Mouse (Mus musculus) liver, embryonic 14.5 days (tissue): ENCODE data around the gene Phyhipl. TPM values are rescaled to one million over a fixed set of nuclear protein-coding genes. Genes with fewer than 3 reads are reported as not detected.

Experiments used
- ATAC-seq: fragments of 200-750 bp; cut with Nextera tagmentation; 2 replicates; pipeline ENCODE4 v1.8.0; 2017; ENCODE audit warnings: moderate number of reproducible peaks, mild to moderate bottlenecking, moderate library complexity; ENCODE audit not compliant: insufficient read depth
- DNase-seq, 3 experiments: peaks; one replicate each; pipeline ENCODE4 v3.0.0-alpha.2; 2012 to 2013; ENCODE audit warnings: low read depth in 3 of 3, low spot score in 3 of 3
- H3K27ac ChIP-seq: fragments of 300-500 bp; sonication (generic); 2 replicates; pipeline ENCODE4 v1.5.1; 2014; ENCODE audit warnings: moderate library complexity, mild to moderate bottlenecking, control low read depth, inconsistent platforms
- H3K27me3 ChIP-seq: fragments of 300-500 bp; sonication (generic); 2 replicates; pipeline ENCODE4 v1.6.1; 2014; ENCODE audit warnings: mild to moderate bottlenecking, low read length, moderate library complexity; ENCODE audit not compliant: control insufficient read depth, insufficient read depth
- H3K36me3 ChIP-seq: fragments of 300-500 bp; sonication (generic); replicated peaks from 2 replicates; pipeline ENCODE4 v1.6.1; 2014; ENCODE audit warnings: low read depth; ENCODE audit not compliant: control insufficient read depth, insufficient read depth
- H3K4me1 ChIP-seq, 2 experiments: fragments of 200-500 bp in 1 of 2; fragments of 300-500 bp in 1 of 2; sonication (generic) in 1 of 2; replicated peaks; 2 replicates each; pipeline ENCODE4 v1.6.1; 2012 to 2014; ENCODE audit warnings: antibody characterized with exemption in 1 of 2, inconsistent platforms in 1 of 2, low read length in 1 of 2; ENCODE audit not compliant: control insufficient read depth in 2 of 2, insufficient read depth in 2 of 2
- H3K4me2 ChIP-seq: fragments of 300-500 bp; sonication (generic); 2 replicates; pipeline ENCODE4 v1.6.1; 2014; ENCODE audit warnings: low read depth, mild to moderate bottlenecking, control low read depth, moderate library complexity
- H3K4me3 ChIP-seq, 2 experiments: fragments of 200-500 bp in 1 of 2; fragments of 300-500 bp in 1 of 2; sonication (generic) in 1 of 2; 2 replicates each; pipeline ENCODE4 v1.5.1; 2012 to 2014; ENCODE audit warnings: low read depth in 2 of 2, low read length in 2 of 2, mild to moderate bottlenecking in 2 of 2, control low read depth in 1 of 2, inconsistent platforms in 1 of 2, moderate library complexity in 1 of 2; ENCODE audit not compliant: insufficient read depth in 1 of 2
- H3K9ac ChIP-seq: fragments of 300-500 bp; sonication (generic); replicated peaks from 2 replicates; pipeline ENCODE4 v1.6.1; 2014; ENCODE audit warnings: mild to moderate bottlenecking, control low read depth, moderate library complexity
- H3K9me3 ChIP-seq: fragments of 300-500 bp; sonication (generic); 2 replicates; pipeline ENCODE4 v1.6.1; 2016; ENCODE audit warnings: low read length, mixed read lengths; ENCODE audit not compliant: control insufficient read depth
- CTCF ChIP-seq: IDR thresholded peaks from 2 replicates; pipeline ENCODE4 v1.5.1; 2016; ENCODE audit warnings: antibody characterized with exemption, low read depth, control low read depth
- EP300 ChIP-seq: IDR thresholded peaks from 2 replicates; pipeline ENCODE4 v1.6.1; 2016; ENCODE audit warnings: antibody characterized with exemption, low read depth
- WGBS: fragments of 180-500 bp; shearing (Covaris S2); extraction: QIAGEN DNeasy Blood & Tissue Kit; methylation state at CpG from one replicate; pipeline ENCODE4 v1.1.7; 2014; ENCODE audit not compliant: insufficient replicate concordance; 5-methylcytosine and 5-hydroxymethylcytosine counted together
- polyA plus RNA-seq, 2 experiments: library from polyadenylated mRNA; depleted of rRNA in 1 of 2; stranded (reverse) in 1 of 2; unstranded in 1 of 2; fragments of >200 nt; fragmentation: Nextera tagmentation in 1 of 2; extraction: Ambion mirVana in 1 of 2; gene quantifications; 2 replicates each; pipeline versions ENCODE4 v1.2.1 to v1.2.3; 2012 to 2014

Gene Phyhipl
- polyA plus RNA-seq, 2 experiments = 0.01 to 0.08 TPM

GRCm38 (mm10) chr10:70635261-70635660, 20.5 kb downstream of the Phyhipl start:
- DNase-seq (no peak), ATAC-seq (no peak)
- Histone ChIP-seq H3K27ac (no peak overlapping the region), H3K4me2 (no peak overlapping the region), H3K4me3 (no peak overlapping the region), H3K4me1 (no peaks in the 10 kb centered on the region), H3K36me3 (no peaks in the 10 kb centered on the region), H3K9ac (no peak overlapping the region), H3K27me3 (no peaks in the 10 kb centered on the region), H3K9me3 (no peaks in the 10 kb centered on the region)
- no peak for TF ChIP-seq CTCF
- TF ChIP-seq EP300 = no peak
- 31% methylated on average over 1 of the region's 1 CpGs for WGBS

- ATAC-seq = no peak
- Histone ChIP-seq H3K27me3 (no peaks in the 10 kb centered on the region), H3K4me2 (no peak overlapping the region), H3K9ac (no peak overlapping the region), H3K9me3 (no peaks in the 10 kb centered on the region; the same call in 1 of the 2 replicates), H3K4me1 (no peaks in the 10 kb centered on the region), H3K36me3 (no peaks in the 10 kb centered on the region), H3K27ac (no peak overlapping the region), H3K4me3 (no peak overlapping the region)
- 53% methylated on average over 1 of the region's 1 CpGs for WGBS
- TF ChIP-seq EP300 (no peak), CTCF (no peak)
- DNase-seq = no peak
These were observed 24.6 kb downstream of the Phyhipl start for GRCm38 (mm10) chr10:70631142-70631541.

- H3K9me3 ChIP-seq = no peaks in the 10 kb centered on the region; the same call in 1 of the 2 replicates
- 80% methylated on average over 3 of the region's 3 CpGs for WGBS
- TF ChIP-seq CTCF = no peak
- TF ChIP-seq EP300 = no peak
These were observed 32.3 kb downstream of the Phyhipl start for GRCm38 (mm10) chr10:70623461-70623860.

GRCm38 (mm10) chr10:70616377-70616776, 39.4 kb downstream of the Phyhipl start:
- no peaks in the 10 kb centered on the region for H3K4me1 ChIP-seq
- TF ChIP-seq EP300 (no peak), CTCF (no peak)
- H3K4me3 ChIP-seq = no peak overlapping the region
- no peak for ATAC-seq
- H3K4me2 ChIP-seq = no peak overlapping the region
- WGBS = 70% methylated on average over 6 of the region's 6 CpGs
- H3K9ac ChIP-seq = no peak overlapping the region
- no peaks in the 10 kb centered on the region for H3K27me3 ChIP-seq
- H3K36me3 ChIP-seq = no peaks in the 10 kb centered on the region
- DNase-seq = no peak
- H3K27ac ChIP-seq = no peak overlapping the region
- H3K9me3 ChIP-seq = no peaks in the 10 kb centered on the region

More at GRCm38 (mm10) chr10:70623461-70623860, 32.3 kb downstream of the Phyhipl start:
- H3K4me1 ChIP-seq = no peaks in the 10 kb centered on the region
- no peak overlapping the region for H3K4me2 ChIP-seq
- H3K27me3 ChIP-seq = no peaks in the 10 kb centered on the region
- no peaks in the 10 kb centered on the region for H3K36me3 ChIP-seq
- no peak overlapping the region for H3K9ac ChIP-seq
- DNase-seq (no peak), ATAC-seq (no peak)
- no peak overlapping the region for H3K4me3 ChIP-seq
- H3K27ac ChIP-seq = no peak overlapping the region

- WGBS = 62% methylated on average over 1 of the region's 1 CpGs
- no peak for TF ChIP-seq CTCF
- no peak for TF ChIP-seq EP300
- no peaks in the 10 kb centered on the region for H3K4me1 ChIP-seq
- ATAC-seq (no peak), DNase-seq (no peak)
- H3K4me3 ChIP-seq = no peak overlapping the region
- H3K27ac ChIP-seq = no peak overlapping the region
- H3K9me3 ChIP-seq = no peaks in the 10 kb centered on the region
- H3K4me2 ChIP-seq = no peak overlapping the region
- no peaks in the 10 kb centered on the region for H3K36me3 ChIP-seq
- H3K27me3 ChIP-seq = no peaks in the 10 kb centered on the region
- no peak overlapping the region for H3K9ac ChIP-seq
These were observed 44.1 kb downstream of the Phyhipl start for GRCm38 (mm10) chr10:70611633-70612032.
